Mouse (Mus musculus) CH12.LX (cell line): ENCODE measurements at regions not wholly inside any gene's neighbourhood (a gene's known extent, or its start where the extent isn't known, plus 50 kb on each side); places are given as distances from the start of the nearest gene placed in this dataset.
A peak's percentile ranks its signal among the peaks of the same experiment; 100 is the strongest.

ENCODE experiments used
- DNase-seq: peaks from one replicate; pipeline ENCODE4 v3.0.0-alpha.2; 2013; ENCODE audit errors: extremely low read depth
- H3K27ac ChIP-seq: 2 replicates; pipeline ENCODE4 v1.5.1; 2012; ENCODE audit warnings: low read depth, mild to moderate bottlenecking, control low read depth, moderate library complexity; ENCODE audit not compliant: insufficient read depth
- H3K27me3 ChIP-seq: replicated peaks from 2 replicates; pipeline ENCODE3; 2012; ENCODE audit warnings: inconsistent platforms
- H3K36me3 ChIP-seq, 2 experiments: replicated peaks in 1 of 2; 2 replicates each; pipeline versions ENCODE3 to v1.6.1; 2012; ENCODE audit warnings: inconsistent platforms in 1 of 2, low read length in 1 of 2, mild to moderate bottlenecking in 1 of 2, mixed read lengths in 1 of 2, moderate library complexity in 1 of 2; ENCODE audit not compliant: control insufficient read depth in 1 of 2, insufficient read depth in 1 of 2
- H3K4me1 ChIP-seq, 2 experiments: 2 replicates each; pipeline ENCODE4 v1.6.1; 2012; ENCODE audit warnings: inconsistent platforms in 1 of 2, moderate library complexity in 1 of 2; ENCODE audit not compliant: insufficient read depth in 2 of 2, control insufficient read depth in 1 of 2
- H3K4me2 ChIP-seq: 2 replicates; pipeline ENCODE4 v1.6.1; 2012; ENCODE audit warnings: low read depth, mild to moderate bottlenecking, control low read depth; ENCODE audit not compliant: poor library complexity, insufficient read depth, severe bottlenecking
- H3K4me3 ChIP-seq, 3 experiments: fragments of 150-350 bp in 1 of 3; sonication (generic) in 1 of 3; replicated peaks in 1 of 3; 2 replicates each; pipeline versions ENCODE3 to v1.5.1; 2011 to 2012; ENCODE audit warnings: low read depth in 2 of 3, low read length in 2 of 3, mild to moderate bottlenecking in 2 of 3, moderate library complexity in 2 of 3, control low read depth in 1 of 3, improper control_type of control experiment in 1 of 3, inconsistent platforms in 1 of 3, mixed read lengths in 1 of 3; ENCODE audit not compliant: poor library complexity in 1 of 3
- H3K79me2 ChIP-seq: replicated peaks from 2 replicates; pipeline ENCODE4 v1.6.1; 2012; ENCODE audit warnings: mild to moderate bottlenecking, moderate library complexity; ENCODE audit not compliant: control insufficient read depth, poor library complexity, insufficient read depth, severe bottlenecking; ENCODE audit errors: extremely low read depth
- H3K9ac ChIP-seq: 2 replicates; pipeline ENCODE4 v1.6.1; 2012; ENCODE audit warnings: low read depth, mild to moderate bottlenecking, control low read depth, moderate library complexity; ENCODE audit not compliant: insufficient read depth
- H3K9me3 ChIP-seq: replicated peaks from 2 replicates; pipeline ENCODE3; 2012; ENCODE audit warnings: low read length, inconsistent platforms, mixed read lengths
- CHD2 ChIP-seq: IDR thresholded peaks from 2 replicates; pipeline ENCODE4 v1.6.1; 2011; ENCODE audit warnings: low read length, improper control_type of control experiment
- CTCF ChIP-seq, 2 experiments: IDR thresholded peaks in 1 of 2; conservative IDR thresholded peaks in 1 of 2; 2 replicates each; pipeline ENCODE4 v1.5.1; 2011 to 2012; ENCODE audit warnings: low read depth in 2 of 2, low read length in 2 of 2, improper control_type of control experiment in 1 of 2, inconsistent platforms in 1 of 2, mild to moderate bottlenecking in 1 of 2, moderate library complexity in 1 of 2
- ELF1 ChIP-seq: IDR thresholded peaks from 2 replicates; pipeline ENCODE4 v1.6.1; 2014; ENCODE audit warnings: low read depth, mild to moderate bottlenecking, inconsistent platforms, low read length, improper control_type of control experiment
- EP300 ChIP-seq: IDR thresholded peaks from 2 replicates; pipeline ENCODE4 v1.6.1; 2011; ENCODE audit warnings: low read length, improper control_type of control experiment
- ETS1 ChIP-seq: conservative IDR thresholded peaks from 2 replicates; pipeline ENCODE4 v1.6.1; 2012; ENCODE audit warnings: low read depth, mild to moderate bottlenecking, inconsistent platforms, low read length, improper control_type of control experiment, moderate library complexity
- IRF4 ChIP-seq: IDR thresholded peaks from 2 replicates; pipeline ENCODE4 v1.6.1; 2014; ENCODE audit warnings: low read depth, mild to moderate bottlenecking, inconsistent platforms, low read length, improper control_type of control experiment
- MAFK ChIP-seq: IDR thresholded peaks from 2 replicates; pipeline ENCODE4 v1.6.1; 2011; ENCODE audit warnings: low read length, improper control_type of control experiment; ENCODE audit not compliant: insufficient replicate concordance
- NELFE ChIP-seq: IDR thresholded peaks from 2 replicates; pipeline ENCODE4 v1.6.1; 2011; ENCODE audit warnings: low read depth, low read length, improper control_type of control experiment
- NRF1 ChIP-seq: IDR thresholded peaks from 2 replicates; pipeline ENCODE4 v1.6.1; 2014; ENCODE audit warnings: low read depth, mild to moderate bottlenecking, inconsistent platforms, low read length, improper control_type of control experiment, moderate library complexity
- PAX5 ChIP-seq: IDR thresholded peaks from 2 replicates; pipeline ENCODE4 v1.6.1; 2012; ENCODE audit warnings: low read length, inconsistent platforms, mixed read lengths
- SIN3A ChIP-seq: IDR thresholded peaks from 2 replicates; pipeline ENCODE4 v1.6.1; 2012; ENCODE audit warnings: low read length, improper control_type of control experiment, inconsistent platforms
- TBP ChIP-seq: conservative IDR thresholded peaks from 2 replicates; pipeline ENCODE4 v1.6.1; 2011; ENCODE audit warnings: low read depth, low read length, improper control_type of control experiment
- UBTF ChIP-seq: IDR thresholded peaks from 2 replicates; pipeline ENCODE4 v1.6.1; 2012; ENCODE audit warnings: low read depth, mild to moderate bottlenecking, inconsistent platforms, low read length, improper control_type of control experiment, moderate library complexity
- USF2 ChIP-seq: conservative IDR thresholded peaks from 2 replicates; pipeline ENCODE4 v1.6.1; 2011; ENCODE audit warnings: low read depth, low read length, improper control_type of control experiment
- ZC3H11A ChIP-seq: IDR thresholded peaks from 2 replicates; pipeline ENCODE4 v1.6.1; 2012; ENCODE audit warnings: low read depth, mild to moderate bottlenecking, inconsistent platforms, low read length, improper control_type of control experiment
- ZMIZ1 ChIP-seq: IDR thresholded peaks from 2 replicates; pipeline ENCODE4 v1.6.1; 2012; ENCODE audit warnings: low read depth, mild to moderate bottlenecking, inconsistent platforms, low read length, improper control_type of control experiment
- dilution Hi-C: fragments of 300-500 bp; cut with MboI; formaldehyde crosslinking; loops from 2 replicates; pipeline ENCODE4 v1.14.3; 2020; ENCODE audit warnings: low sequenced_read_pairs; ENCODE audit not compliant: extremely low pct_unique_long_range_greater_than_20kb, extremely low pct_ligation_motif_present
- in situ Hi-C: fragments of 300-500 bp; cut with MboI; formaldehyde crosslinking; loops from 3 replicates; pipeline ENCODE4 v1.14.3; 2019; ENCODE audit warnings: low sequenced_read_pairs, low pct_ligation_motif_present, low pct_unique_long_range_greater_than_20kb, mixed read lengths

DNA sequence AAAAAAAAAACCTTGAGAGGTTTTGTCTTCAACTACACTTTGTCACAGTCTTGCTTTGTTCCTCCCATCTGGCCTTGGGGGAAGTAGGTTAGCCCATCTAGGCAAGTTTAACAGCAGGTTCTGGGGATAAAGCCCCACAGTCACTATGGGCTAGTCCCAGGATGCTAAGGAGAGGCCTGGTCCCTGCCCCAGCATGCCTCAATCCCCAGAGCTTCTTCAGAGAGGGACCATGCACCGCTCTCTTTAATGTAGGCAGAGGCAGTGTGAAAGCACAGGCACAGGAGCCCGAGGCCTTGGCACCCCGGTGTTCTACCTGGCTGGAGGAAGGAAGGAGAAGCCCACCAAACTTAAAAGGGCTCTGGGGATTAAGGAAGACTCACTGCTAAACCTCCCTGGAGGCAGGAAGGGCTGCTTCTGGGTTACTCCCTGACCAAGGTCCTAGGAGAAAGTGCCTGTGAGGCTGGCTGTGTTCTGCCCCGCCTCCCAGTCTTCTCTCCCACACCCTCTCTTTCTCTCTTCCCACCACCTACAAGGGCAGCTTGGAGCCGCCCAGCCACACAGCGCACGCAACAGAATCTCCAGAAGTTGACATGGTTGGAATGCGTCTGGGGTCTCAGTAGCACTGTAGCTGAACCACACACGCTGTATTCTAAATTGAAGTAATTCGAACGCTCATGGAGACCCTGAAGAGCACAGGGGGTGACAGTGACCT lies 633.5 kb downstream of the Zfp706 start:
- H3K4me3 ChIP-seq, result peak overlapping the region; percentile 42 to 56 (median 46)
- H3K4me2 ChIP-seq, result peak overlapping the region; percentile 52
- peaks cover 24 to 53% of the 10 kb centered on the region in 2 experiments for H3K4me1 ChIP-seq
- H3K79me2 ChIP-seq, result no peaks in the 10 kb centered on the region
- in situ Hi-C loops, result no loop called here
- no peaks in the 10 kb centered on the region for H3K27me3 ChIP-seq
- no peak for DNase-seq
- dilution Hi-C loops, result no loop called here
- no peaks in the 10 kb centered on the region for H3K36me3 ChIP-seq
- 0 out of 2 replicates have a peak overlapping the region, but pooled peaks have one; percentile 14 for H3K9ac ChIP-seq
- H3K27ac ChIP-seq, result no peak overlapping the region
- TF ChIP-seq ZMIZ1, result 0 out of 2 replicates have a peak, but pooled peaks have one; percentile 21
- no peak for TF ChIP-seq ELF1
- TF ChIP-seq SIN3A, result peak; percentile 52; the same call in 1 of the 2 replicates
- no peak for TF ChIP-seq USF2
- TF ChIP-seq EP300, result no peak
- TF ChIP-seq PAX5, result no peak
- TF ChIP-seq NRF1, result 0 out of 2 replicates have a peak, but pooled peaks have one; percentile 2
- 0 out of 2 replicates have a peak, but pooled peaks have one; percentile 3 for TF ChIP-seq IRF4
- peaks cover 4% of the 10 kb centered on the region for H3K9me3 ChIP-seq

DNA sequence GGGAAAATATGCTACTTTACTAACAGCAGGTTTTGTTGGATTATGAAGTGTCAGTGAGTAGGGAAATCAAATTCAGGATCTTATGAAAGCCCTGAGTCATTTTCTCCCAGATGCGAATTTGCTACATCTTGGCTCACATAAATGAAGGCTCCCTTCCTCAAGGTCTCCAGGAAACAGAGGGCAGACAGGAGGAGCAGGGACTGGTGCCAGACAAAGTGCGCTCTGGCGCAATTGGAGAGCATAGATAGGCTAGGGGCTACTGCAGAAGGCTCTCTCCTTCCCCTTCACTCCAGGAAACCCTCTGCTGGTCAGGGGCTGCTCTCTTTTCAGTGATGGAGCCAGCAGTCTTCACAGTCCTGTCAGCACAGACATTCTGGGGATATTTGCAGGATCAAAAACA lies 634.1 kb downstream of the Zfp706 start:
- Histone ChIP-seq H3K4me2 (no peak overlapping the region), H3K9ac (no peak overlapping the region), H3K4me3 (no peak overlapping the region), H3K27me3 (no peaks in the 10 kb centered on the region), H3K79me2 (no peaks in the 10 kb centered on the region), H3K9me3 (peaks cover 4% of the 10 kb centered on the region), H3K36me3 (no peaks in the 10 kb centered on the region), H3K27ac (no peak overlapping the region), H3K4me1 (peaks cover 24 to 53% of the 10 kb centered on the region in 2 experiments)
- no peak for DNase-seq
- in situ Hi-C loops (no loop called here), dilution Hi-C loops (no loop called here)
- TF ChIP-seq MAFK (no peak), CHD2 (no peak), CTCF (conservative IDR thresholded peaks at IDR 0.05 in 1 of 2, IDR thresholded peaks at IDR 0.05 in 1 of 2; ENCODE audit: low read depth in 2 of 2, low read length in 2 of 2) (no peak), UBTF (no peak), TBP (no peak), NELFE (no peak), ZC3H11A (no peak), ZMIZ1 (no peak), ETS1 (no peak), EP300 (no peak)
